Mouse (Mus musculus) gonadal fat pad, adult 2 months (tissue): ENCODE results near the gene Klhl10. TPM values are rescaled to one million over a fixed set of nuclear protein-coding genes. Genes with fewer than 3 reads are reported as not detected.

ENCODE experiments used
- DNase-seq: peaks from one replicate; pipeline ENCODE4 v3.0.0-alpha.2; 2012; ENCODE audit warnings: low read depth
- polyA plus RNA-seq: library from polyadenylated mRNA; depleted of rRNA; stranded (reverse); fragments of >200 nt; gene quantifications from 2 replicates; pipeline ENCODE4 v1.2.3, GENCODE M21; 2012; rRNA removed

Klhl10 gene
- polyA plus RNA-seq = 2.8 and 3.0 TPM in 2 replicates

DNA sequence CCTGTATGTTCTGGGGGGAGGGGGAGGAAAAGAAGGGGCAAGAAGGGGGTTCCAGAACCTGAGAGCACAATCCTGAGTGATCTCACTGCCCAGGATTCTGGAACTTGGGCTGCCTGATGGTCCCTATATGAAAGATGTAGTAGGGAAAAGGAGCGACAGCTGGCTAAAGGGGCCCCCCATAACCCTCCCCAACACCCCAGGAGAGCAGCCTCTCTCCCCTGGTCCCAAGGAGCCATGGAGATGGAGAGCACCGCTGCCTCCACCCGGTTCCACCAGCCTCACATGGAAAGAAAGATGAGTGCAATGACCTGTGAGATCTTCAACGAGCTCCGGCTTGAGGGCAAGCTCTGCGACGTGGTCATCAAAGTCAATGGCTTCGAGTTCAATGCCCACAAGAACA lies at the start of gene Klhl10, which contains the start of gene Nt5c3b:
Gene Klhl10 (plus strand): TSS at position 121 of the 400 bp plus-strand sequence.
Gene Nt5c3b (minus strand): TSS at position 12 of the 400 bp plus-strand sequence.
- no peak for DNase-seq

DNA sequence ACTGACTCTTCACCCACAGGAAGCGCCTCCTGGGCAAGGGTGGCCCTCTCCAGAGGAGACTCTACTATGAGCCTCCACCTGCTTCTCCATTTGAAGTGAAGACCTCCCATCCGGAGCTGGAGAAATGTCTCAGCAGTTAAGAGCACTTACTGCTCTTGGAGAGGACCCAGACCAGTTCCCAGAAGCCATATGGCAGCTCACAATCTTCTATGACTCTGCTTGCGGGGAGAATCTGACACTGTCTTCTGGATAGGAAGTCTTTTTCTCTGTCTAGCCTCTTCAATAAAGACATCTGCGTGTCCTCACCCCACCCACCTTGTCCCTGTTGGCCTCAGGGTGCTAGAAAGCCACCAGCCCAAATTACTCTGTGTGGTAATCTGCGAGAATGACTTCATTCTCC lies 48.8 kb upstream of the Klhl10 start:
- DNase-seq = no peak

DNA sequence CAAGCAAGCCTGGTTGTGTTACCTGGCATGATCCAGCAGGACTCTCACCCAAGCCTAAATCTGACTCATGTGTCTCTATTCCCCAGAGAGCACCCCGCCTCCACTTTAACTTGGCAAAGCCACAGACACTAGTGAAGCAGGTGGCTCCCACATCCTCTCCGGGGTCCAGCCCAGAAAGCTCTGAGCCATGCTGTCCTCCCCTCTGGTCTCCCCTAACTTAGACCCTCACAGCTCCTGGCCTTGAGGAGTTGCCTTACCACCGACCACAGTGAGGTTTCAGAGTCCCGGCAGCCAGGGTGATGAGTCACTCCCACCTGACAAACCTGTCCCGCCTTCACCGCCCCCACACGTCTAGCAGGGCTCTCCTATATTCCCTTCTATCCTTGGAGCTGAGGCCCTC lies 48.0 kb upstream of the Klhl10 start:
- no peak for DNase-seq

DNA sequence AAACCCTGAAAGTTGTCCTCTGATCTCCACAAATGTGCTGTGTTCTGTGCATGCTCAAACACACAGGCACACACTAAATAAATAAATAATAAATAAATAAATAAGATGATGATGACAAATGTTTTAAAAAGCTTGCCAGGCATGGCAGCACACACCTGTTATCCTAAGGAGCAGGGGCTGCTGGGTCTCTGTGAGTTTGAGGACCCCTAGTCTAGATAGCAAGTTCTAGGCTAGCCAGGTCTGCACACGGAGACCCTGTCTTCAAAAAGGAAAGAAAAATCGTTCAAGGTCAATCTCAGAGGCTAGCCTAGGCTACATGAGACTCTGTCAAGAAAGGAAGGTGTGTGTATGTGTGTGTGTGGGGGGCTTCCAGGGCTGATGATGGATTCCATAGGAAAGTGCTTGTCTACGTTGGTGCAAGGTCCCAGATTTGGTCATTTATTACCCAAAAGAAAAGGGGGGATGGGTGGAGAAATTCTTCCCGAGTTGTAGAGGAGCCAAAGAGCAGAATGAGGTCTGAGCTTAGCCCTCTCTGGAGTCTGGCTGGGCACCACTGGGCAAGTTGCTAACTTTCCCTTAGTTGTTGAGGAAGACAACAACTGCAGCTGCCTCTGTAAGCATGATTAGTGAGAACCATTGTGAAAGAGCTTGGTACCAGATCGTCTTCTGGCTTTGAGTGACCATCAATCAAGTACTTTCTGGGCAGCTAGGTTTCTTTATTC lies 47.2 kb upstream of the Klhl10 start:
- DNase-seq = no peak

DNA sequence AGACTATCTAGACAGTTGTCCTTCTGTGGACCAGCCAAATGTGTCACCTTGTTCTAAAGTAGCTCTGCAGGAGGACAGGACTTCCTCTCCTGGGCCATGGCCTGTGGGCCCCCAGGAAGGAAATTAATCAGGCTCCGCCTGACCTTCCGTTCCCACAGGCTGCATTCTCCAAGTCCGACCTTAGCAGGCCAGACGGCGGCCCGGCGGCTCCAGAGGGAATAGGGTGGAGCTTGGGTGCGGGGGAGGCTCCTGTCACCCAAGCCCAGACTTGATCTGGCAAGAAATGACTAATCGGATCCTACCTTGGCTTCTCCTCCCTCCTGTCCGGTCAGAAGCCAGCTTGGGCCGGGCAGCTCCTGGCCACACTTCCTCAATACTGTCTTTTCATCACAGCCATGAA lies 46.5 kb upstream of the Klhl10 start:
- no peak for DNase-seq

DNA sequence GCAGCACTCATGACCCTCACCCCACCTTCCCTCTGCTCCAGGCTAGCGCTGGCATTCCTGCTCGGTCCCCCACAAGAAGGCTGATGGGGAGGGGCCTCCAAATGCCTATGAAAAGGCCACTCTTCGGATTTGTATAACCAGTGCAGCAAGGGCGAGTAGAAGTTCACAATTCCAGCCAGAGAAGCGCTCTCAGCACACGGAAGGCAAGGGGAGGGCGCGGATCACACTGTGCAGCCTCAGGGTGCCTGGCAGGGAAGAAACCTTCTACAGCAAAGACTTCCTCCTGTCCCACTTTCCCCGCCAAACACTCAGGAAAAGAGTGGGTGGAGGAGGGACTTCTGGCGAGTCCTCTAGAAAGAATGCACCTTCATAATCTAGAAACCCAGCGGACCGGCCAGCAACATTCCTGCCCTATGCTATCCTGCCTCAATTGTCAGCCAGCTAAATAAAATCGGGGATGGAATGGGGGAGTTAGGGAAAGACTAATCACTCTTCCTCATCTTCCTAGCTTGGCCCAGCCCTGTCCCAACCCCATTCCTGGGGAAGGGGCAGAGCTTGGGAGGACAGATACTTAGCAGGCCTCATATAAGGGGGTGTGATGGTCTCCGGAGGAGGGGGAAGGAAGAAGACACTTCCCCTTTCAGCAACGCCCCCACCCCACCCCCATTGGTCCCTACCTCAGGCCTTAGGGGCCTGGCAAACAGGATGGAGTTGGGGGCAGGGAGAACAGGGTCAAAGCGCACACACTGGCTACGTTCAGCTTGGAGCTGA lies 45.7 kb upstream of the Klhl10 start:
- DNase-seq = no peak

DNA sequence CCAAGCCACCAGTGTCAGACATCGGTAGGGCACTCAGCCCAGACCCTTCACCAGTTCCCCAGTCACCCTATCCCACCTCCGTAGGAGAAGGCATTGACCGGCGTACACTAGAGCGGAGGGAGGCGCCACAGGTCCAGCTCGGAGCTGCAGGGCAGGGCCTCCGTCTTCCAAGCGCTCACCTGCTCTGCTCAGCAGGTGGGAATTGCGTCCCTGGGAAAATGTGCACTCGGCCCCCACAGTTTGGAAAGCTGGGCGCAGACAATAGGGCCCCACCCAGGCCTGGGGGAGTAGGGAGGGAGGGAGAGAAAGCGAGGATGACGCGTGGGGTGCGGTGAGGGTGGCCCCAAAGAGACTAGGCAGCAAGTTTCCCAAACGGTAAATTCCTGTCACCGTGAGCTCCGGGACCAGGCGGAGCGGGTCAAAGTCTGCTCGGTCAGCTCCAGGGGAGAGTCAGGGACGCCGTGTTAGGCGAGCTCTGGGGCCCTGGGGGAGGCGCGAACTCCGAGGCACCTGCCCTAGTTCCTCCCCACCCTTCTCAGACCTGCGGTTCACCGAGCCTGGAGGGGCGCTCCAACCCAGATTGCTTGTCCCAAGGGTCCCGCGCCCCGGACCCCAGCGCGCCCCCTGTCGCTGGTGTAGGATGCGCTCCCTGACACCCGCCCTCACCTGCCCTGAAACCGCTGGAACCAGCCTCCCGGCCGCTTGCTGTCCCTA lies 44.7 kb upstream of the Klhl10 start:
- DNase-seq = no peak

DNA sequence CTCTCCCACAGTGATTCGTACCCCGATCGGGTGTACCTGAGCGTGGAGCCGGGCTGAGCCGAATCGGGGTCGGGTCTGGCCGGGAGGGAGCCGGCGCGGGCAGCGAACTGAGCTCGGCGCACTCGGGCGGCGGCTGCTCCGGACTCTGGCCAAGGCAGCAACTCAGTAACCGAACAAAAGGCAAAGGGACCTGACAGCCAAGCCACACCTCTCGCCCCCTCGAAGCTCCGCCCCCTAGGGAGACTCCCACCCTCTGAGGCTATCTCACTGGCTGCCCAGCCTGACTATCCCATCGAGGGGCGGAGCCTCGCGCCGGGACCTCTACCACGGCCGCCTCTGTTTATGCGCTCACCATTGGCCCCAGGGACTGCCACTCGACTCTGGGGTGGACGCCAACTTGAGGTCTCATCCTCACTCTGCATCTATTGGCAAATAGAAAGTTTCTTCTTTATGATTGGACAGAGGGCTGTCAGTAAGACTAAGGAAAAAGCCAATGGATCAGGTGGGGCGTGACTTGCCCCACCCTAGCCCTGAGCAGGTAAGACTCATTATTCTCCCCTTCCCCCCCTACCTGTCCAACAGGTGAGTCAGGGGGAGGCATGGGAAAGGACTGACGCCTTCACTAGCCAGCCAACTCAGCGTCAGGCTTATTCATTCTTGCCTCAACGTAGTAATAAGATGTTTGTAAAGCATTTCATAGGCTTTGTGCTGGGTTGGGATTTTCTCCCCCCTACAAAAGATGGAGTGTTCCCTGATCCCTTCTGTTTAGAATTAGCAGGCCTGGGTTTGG lies 43.9 kb upstream of the Klhl10 start, which contains the start of gene Jup:
Gene Jup (minus strand): TSS at position 164 of the 790 bp plus-strand sequence.
- DNase-seq = peak; percentile 98

DNA sequence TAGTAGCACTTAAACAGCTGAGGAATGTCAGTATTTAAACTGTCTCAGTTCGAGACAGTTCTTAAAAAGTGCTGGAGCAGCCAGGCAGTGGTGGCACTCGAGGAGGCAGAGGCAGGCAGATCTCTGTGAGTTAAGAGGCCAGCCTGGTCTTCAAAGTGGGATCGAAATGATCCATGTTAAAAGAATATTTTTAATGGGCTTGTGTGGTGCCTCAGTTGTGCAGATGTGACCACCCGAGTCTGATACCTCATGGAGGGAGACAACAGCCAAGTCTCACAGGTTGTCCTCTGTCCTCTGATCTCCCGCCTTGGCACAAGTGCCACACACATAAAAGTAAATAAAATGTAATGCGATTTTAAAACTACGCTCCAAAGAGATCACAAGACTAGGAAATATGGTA lies 43.2 kb upstream of the Klhl10 start:
- no peak for DNase-seq

DNA sequence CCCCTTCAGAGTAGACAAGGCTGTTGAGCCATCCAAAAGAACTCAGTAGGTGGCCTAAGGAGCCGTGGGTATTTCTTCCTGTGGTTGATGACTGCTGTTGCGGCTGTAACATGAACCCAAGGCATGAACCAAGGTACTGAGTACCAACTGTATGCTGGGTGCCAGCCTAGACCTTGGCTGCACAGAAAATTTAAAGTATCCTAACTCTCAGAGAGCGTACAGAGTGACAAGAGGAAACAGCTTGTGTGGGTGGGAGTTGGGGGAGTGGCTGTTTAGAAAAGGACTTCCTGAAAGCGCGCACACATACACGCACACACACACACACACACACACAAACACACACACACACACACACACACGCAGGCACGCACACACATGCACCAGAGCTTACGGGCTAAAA lies 42.4 kb upstream of the Klhl10 start:
- DNase-seq = no peak

DNA sequence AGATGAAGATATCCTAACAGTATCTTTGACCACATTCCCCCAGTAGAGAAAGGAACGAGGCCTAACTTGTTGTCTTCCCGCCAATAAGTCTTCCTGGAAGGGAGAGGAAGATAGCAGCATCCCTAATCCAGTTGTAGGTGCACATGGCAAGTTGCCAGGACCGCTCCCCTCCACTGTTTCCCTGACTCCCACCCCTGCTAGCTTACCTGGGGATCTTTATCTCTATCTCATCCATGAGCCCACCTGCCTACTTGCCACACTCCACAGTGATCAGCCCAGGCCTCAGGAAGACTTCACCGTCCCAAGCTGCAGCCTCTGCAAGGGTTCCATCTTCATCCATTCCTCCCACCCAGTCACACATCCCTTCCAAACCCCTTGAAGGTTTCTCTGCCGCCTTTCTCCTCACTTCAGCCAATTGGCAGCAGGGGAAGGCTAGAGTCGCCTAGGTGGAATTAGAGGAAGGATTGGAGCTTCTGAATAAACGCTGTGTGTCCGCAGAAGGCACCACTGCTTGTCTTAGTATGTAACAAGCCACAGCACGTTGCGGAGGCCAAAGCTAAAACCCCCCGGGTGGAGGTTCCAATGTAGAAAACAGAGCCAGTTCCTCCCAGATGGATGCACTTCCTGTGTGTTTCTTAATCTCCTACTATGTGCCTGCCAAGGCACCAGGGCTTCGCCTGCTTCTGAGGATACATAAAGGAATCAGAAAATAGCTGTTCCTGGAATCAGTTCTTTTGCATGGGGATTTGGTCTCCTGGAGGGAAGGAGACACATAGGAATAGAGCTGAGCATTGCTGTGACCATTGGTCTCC lies 41.8 kb upstream of the Klhl10 start:
- DNase-seq = no peak

DNA sequence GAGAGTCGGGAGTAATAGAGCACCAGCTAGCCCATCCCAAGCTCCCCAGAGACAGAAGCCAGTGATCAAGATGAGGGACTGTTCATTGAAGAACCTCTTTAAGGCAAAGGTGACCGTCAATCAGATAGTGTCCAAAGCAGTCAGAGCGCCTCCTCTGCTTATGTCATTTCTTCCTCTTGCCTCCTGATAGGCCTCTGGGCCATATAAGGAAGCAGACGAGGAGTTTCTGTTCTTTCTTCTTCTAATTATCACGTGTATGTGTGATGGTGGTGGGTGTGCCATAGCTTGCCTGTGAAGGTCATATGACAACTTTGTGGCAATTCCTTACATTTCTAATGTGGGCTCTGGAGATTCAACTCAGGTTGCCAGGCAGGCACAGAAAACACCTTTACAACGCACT lies 40.9 kb upstream of the Klhl10 start:
- no peak for DNase-seq

DNA sequence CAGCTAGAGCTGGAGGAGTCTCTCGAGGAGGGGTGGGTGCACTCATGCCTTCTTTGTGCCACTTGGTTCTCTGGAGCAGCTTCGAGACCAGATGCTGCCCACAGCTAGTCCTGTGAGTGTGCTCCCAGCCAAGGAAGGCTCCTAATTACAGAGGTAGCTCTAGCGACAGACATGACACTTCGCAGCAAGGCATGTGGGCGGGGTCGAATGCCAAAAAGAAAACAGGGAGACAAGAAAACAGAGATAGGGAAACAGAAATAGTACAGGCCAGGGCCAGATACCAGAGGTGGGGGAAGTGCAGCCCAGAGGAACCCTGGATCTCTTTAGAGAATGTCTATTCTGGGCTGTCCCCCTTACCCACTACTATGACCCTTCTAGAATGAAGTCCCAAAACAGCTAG lies 39.5 kb upstream of the Klhl10 start:
- no peak for DNase-seq

DNA sequence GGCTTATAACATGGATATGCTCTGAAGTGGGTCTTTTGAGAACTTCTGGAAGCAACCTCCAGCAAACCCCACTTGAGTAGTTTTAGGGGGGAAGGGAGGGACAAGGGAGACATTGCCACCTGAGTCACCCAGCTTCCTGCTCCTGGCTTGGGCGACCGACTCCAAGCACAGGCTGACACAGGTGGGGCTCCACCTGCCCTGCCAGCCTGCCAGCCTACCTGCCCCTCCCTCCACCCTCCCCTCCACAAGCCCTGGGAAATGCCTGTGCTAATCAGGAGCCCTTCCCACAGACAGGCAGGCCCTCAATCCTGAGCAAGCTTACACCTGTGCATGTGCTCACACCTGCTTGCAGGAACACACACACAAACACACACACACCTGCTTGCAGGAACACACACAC lies 39.0 kb upstream of the Klhl10 start:
- no peak for DNase-seq

DNA sequence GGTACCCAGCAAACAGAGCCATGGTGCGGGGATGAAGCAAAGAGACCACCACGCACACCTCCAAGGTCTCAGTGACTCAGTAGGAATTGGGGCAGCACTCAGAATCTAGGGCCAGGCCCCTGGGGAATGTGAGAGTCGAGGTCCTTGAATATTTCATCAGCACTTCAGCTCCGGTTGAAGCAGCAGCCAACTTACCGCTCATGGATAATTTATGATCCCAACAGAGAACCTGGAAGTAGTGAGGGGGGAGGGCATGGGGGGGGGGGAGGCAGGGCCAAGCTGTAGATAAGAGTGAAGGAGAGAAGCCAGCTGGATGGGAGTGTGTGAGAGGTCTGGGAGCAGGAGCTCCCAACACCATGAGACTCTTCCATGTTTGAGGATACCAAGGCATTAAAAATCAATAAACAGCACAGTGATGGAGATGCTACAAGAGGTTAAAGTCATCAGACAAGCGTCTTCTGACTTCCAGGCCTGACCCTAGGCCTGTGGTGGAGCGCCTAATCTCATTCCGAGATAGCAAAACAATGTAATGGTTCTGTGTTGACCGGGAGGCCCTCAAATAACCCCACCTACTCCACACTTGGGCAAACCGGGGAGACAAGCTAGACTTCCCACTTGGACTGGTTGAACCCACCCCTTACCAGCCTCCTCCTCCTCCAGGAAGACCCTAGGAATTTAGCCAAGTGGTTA lies 38.1 kb upstream of the Klhl10 start:
- DNase-seq = no peak

DNA sequence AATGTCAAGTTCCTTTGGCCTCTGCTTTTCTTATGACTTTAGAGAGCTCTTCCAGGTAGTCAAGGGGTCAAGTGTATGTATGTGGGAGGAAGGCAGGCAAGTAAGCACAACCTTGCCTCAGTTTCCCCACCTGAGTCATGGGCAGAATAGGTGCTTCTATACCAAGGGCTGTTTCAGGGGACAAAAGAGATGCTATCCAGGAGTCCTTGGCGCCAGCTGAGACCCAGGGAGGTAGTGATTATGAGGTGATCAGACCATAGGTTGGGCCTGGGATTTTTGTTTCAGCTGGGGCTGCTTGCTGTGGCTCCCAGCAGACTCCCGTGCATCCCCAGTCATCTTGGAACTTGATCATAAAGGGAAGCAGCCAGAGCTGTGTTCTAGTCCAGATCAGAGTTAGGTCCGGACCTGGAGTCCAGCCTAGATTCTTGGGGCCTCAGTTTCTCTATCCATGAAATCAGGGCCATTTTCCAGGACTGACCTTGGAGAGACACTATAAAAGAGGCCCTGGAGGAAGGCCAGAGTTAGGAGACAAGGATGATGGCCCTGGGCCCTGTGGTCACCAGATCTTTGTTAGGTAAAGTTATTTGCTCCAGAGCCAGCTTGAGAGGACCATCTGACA lies 37.2 kb upstream of the Klhl10 start:
- no peak for DNase-seq

DNA sequence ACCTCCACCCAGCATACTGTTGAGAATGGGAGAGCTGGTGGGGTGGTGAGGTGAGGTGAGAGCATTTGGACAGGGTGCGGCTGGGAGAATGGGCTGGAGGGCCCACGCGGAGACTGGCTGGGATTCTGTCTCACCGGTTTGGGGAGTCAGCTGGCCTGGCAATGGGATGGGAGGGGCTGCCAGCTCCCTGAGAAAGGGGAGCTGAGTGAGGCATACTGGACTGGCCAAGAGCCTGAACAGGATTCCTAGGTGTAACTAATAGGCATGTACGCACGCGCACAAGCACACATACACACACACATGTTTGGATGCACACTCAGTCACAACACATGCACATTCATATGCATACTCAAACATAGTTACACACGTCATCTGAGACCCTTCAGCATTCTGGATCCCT lies 35.4 kb upstream of the Klhl10 start:
- no peak for DNase-seq

DNA sequence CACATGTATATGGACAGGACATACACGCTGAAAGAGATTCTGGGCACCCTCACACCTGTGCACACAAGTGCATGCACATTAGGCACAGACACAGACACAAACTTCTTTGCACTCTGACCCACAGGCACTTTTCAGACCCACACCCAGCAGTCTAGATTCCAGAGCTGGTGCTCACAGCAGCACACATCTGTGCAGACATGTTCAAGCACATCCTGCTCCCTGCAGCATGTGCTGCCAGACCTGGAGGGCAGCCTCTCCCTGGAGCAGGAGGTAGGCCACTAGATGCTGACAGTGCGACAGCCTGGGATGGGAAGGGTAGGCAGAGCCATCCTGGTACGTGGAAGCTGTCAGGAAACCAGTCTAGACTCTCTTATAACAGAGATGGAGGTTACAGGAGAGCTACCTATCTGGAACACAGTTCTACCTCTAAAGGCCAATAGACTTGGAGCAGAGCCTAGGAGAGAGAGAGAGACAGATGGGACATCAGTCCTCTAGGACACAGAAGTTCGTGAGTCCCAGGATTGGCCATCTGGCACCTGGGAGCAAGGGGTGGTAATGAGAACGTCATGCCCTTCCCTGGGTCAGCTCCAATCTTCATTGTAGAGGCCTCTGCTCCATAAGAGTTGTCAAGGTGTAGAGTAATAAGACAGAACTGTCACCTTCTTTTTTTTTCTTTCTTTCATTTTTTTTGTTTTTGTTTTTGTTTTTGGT lies 34.6 kb upstream of the Klhl10 start:
- DNase-seq = no peak
